Mouse (Mus musculus): ENCODE measurements around the gene Elfn1.

Elfn1 gene

DNA sequence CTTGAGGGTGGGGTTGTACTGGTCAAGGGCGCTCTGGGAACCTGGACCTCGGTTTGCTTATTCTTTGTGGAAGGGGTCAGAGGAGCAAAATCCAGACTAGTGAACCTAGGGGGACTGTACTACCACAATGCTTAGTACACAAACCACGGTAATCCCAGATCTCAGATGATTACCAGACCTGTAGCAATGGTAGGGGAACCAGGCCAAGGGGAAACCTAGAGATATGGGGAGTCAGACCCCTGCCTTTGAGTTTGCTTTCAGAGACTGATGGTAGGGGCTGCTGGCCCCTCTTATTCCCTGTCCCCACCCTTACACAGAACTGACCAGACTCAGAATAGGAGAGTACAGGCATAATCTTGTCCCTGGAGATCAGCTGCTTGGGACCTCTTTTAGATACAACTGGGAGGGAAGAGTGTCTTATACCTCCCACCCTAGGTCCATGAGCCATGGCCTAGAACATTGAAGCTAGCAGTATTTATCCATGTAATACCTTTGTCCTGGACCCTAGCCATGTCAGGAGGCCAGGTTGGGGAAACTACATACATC, 3.1 kb downstream of the Elfn1 start:
- DNase-seq (ENCODE audit: low spot score in 2 of 2): no peak

DNA sequence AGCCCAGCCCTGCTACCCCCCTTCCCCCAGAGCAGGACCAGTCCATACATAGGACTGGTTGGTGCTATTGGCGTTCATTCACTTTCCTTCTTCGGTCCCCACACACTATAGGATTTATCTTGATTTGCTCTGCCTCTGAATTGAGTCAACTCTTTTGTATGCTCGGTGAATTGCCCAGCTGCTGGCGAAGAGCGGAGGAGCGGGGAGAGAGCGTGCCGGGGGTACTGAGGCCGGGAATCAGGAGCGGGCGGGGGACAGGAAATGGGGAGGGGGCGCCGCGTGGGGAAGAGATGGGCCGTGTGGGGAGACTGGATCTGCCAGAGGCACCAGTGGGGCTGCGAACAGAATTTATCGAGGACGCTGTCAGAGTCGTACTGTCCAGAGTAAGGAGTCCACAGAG, 3.8 kb downstream of the Elfn1 start:
- no peak for DNase-seq (ENCODE audit: low spot score in 2 of 2)

DNA sequence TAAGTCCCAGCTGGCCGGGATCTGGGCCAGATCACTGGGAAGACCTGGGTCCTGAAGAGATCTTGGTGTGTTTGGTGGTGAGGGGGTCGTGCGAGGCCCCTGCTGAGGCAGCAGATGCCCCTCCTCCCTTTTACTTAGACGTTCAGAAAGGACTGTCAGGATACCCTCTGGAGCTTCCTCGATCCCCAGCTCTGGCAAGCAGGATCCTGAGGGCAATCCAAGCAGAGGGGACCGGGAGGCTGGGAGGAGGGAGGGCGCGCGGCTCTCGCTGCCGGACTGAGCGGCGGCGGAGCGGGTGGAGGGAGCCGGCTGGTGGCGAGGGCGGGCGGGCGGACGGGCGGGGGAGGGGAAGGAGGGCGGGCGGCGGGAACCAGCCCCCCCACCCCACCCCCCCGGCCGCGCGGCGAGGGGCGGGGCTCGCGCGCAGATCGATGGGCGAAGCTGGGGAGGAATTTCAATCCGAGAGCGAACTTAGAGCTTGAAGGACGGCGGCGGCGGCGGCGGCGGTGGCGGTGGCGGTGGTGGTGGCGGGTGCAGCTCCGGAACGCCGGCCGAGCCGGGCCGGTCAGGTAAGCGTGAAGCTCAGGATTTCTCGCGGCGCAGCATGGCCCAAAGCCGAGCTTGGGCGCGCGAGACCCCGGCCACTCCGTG, 4.5 kb downstream of the Elfn1 start:
- no peak for DNase-seq (ENCODE audit: low spot score in 2 of 2)

DNA sequence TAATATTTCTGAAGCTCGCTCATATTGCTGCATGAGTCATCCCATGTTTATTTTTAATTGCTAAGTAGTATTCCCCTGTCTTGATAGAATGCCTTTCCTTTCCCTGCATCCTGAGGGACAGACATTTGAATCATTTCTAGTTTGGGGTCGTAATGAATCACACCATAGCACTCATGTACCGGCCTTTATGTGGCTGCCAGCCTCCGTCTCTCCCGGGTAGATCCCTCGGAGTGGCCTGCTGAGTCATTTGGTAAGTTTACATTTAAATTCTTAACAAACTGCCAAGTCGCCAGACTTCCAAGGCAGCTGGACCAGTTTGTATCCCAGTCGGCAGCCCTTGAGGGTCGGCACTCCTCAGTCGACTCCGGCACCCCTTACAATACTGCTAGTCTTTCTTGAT, 13.9 kb downstream of the Elfn1 start:
- DNase-seq (ENCODE audit: low spot score in 2 of 2): no peak

DNA sequence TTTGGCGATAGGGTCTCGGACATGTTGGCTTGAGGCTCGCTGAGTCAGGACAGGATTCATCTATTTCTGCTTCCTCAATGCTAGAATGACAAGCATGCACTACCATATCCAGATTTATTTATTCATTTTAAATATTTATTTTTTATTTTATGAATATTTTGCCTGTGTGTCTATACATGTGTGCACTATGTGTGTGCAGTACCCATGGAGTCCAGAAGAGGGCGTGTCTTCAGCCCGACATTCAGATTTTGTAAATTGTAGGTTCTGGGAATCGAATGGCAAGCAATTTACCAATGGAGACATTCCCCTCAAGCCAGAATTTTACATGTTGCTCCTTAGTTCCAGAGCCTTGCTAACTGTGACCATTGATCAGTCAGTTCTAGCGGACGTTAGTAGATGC, 16.1 kb downstream of the Elfn1 start:
- no peak for DNase-seq (ENCODE audit: low spot score in 2 of 2)

DNA sequence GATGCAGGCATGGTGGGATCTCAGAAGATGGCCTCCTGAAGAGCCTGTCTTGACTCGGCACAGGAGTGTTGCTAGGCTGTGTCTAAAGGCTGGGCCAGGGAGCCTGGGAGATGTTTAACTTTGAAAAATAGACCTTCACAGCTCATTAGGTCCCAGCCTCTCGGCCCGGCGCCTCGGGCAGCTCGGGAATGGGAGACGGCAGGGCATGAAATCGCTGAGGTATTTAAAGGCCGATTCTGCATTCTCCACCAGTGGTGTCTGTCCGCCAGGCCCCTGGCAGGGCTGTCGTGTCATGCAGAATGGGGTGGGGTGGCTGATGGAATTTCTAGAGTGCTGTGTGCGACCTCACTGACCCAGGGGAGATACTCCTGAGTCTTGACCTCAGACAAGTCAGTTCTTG, 22.4 kb downstream of the Elfn1 start:
- DNase-seq (ENCODE audit: low spot score in 2 of 2): no peak

DNA sequence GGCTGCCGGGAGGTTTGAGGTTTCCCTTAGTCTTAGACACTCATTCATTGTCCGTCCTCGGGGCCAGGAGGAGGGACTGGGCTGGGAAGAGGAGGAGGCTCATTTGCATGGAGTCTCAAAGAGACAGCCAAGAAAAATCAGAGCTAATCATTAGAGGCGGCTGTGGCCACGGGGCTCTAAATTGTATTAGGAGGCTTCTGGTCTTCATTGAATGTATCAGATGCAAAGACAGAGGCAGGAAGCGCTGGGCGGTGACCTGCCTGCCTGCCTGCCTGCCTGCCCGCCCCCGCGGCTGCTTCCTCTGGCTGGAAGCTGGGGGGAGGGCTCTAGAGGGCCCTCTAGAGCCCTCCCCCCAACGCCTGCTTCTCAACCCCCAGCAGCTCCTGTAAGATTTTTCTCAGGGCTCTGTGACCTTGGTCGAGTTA, 23.2 kb downstream of the Elfn1 start:
- no peak for DNase-seq (ENCODE audit: low spot score in 2 of 2)

DNA sequence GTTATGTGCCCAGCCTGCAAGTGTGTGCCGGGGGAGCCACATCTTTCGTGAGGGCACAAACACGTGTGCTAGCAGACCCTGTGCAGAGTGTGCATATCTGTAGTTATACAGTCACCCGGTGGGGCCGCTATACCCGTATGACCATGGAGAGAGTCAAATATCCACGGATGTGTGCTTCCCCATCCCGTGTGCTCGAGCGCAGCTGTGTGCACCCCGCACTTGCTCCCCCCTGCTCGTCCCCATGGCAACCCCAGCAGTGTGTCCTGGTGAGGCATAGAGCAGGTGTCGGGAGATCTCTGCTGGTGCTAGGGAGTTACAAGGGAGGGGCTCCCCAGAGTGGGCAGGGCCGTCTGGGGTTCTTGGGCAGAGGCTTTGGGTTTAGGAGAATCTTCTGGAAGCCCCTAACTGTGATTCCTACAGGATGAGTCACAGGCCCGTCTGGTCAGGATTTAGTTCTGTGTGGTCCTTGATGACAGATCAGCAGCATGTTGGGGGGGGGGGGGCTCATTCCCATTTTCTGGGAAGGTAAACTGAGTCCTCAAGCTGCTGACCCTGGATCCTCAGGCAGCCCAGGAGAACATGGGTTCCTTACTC, 24.3 kb downstream of the Elfn1 start:
- DNase-seq (ENCODE audit: low spot score in 2 of 2): peak; percentile 64 to 68

DNA sequence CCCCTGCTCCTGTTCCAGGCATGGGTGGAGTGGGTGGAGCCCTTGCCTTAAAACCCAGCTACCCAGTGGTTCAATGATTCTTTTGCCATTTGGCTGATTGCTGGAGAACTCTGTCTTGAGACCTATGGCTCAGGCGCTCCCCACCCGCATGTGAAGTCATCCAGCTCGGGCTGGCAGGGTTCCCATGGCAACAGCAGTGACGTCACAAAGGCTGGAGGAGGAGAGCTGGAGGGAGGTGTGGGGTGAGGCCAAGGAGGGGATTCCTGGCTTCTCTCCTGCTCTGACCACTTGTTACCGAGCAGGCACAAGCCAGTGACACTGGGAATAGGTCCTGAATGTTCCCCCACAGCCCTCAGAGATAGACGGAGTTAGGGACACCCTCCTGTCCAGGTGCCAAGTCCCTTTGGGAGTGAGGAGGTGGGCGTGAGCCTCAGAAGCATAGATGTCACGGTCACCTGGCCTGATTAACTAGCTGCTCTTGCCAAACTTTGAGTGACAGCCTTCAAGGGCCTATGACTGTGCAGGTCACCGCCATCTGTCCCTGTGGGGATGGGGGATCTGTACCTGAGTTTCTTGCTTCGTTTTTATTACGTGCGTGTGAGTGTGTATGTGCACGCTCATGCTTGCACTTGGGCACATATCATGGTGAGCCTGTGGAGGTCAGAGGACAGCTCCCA, 25.0 kb downstream of the Elfn1 start:
- peak; percentile 90 for DNase-seq (ENCODE audit: low spot score in 2 of 2)

DNA sequence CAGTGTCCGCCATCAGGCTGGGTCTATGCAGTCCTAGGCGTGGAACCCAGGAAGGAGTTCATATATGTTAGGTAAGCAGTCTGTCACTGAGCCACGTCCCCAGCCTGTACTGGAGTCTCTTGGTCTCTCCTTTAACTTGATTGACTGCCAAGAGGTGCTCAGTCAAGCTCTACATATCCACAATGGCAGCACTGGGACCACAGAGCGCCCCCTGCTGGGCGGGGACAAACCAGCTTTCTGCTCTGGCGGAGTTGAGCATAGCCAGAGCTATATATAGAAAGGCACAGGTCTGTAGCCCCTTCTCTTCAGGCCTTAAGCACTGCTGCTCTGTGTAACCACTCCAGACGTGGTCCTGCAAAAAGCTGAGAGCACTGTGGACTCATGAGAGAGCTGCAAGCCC, 25.7 kb downstream of the Elfn1 start:
- DNase-seq (ENCODE audit: low spot score in 2 of 2): no peak

DNA sequence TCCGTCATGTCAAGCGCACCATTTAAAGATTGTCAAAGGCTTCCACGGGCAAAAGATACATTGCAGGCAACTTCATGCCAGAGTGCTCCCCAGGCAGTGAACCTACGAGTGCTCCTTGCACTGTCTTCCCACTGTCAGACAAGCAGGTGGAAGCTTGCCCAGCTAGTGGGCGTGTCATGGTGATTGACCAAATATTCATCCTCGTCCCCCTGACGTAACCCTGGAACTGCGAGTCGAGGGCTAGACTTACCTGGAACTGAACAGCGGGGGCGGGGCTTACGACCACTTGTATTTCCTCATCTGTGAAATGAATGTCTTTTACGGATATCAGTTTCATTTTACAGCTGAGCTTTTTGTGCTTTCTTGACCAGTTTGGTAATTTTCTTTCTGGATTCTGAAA, 28.7 kb downstream of the Elfn1 start:
- DNase-seq (ENCODE audit: low spot score in 2 of 2): no peak

DNA sequence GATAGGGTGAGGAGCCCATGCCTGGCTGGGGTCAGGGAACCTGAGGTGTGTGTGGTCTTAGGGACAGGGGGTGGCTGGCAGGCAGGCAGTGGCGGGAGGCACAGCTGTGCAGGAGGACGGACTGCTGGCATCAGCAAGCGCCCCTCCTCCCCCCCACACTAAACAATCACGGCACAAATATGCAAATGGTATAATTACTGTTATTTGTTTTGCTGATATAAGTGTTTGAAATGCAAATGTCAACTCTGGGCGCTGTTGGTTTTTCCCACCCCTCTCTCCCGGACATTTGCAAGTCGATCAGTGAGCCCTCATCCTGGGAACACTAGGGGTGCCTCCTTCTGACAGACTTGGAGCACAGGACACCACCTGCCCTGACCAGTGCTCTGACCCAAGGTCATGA, 37.0 kb downstream of the Elfn1 start:
- no peak for DNase-seq (ENCODE audit: low spot score in 2 of 2)

DNA sequence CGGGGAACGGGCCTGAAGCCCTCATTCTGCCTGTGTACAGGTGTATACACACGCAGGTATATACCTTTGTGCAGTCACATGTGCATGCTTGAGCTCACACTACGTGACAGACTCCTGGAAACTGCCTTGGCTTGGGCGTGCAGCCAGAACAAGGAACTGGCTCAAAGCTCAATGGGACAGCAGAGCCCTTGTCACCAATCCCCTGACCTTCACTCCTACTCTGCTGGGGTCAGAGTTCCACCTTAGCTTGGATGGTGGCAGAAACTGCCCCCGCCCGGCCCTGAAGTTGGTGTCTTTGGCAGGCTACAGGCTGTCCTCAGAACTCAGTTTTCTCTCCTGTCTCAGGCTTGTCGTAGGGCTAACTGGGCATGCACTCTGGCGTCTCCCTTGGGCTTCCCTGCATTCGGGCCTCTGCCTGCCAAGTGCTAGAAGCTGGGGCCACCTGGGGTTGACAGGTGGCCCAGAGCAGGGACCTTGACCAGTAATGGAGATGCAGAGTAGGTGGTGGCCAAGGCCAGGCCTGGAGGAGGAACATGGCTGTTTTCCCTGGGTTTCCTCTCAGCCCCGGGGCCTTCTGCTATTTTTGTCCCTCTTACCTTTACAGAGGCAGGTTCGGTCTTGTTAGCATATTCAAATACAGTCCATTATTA, 38.1 kb downstream of the Elfn1 start:
- no peak for DNase-seq (ENCODE audit: low spot score in 2 of 2)

DNA sequence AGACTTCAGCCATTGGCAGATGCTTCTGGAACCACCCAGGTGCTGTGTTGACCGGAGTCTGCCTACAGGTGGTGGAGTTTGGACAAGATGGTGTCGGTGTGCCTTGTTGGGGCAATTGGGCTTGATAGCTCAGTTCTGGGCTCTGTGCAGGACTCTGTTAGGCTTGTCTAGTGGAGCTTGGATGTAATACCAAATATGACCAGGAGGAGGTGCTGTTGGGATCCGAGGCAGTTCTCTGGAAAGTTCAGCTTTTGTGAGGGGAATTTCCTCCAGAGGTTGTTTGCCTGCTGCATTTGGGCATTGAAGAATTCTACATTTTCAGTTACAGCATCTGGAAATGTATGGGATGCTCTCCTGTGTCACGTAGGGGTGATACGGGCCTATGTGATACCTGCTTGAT, 39.7 kb downstream of the Elfn1 start:
- no peak for DNase-seq (ENCODE audit: low spot score in 2 of 2)

DNA sequence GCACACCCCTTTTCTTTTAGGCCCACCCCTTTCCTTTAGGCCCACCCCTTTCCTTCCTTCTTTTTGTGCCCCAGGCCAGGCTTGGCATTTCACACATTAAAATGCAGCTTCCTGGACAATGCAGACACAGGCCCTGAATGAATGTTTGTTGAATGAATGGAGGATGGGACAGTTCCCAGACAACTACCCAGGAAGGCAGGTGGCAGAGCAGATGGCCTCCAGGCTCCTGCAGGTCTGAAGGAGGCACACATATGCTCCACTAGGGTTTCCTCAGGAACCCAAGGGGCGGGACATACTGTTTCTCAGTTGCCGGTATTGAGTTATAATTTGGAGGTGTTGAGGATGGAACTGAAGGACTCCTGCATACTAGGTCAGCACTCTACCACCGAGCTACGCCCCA, 40.8 kb downstream of the Elfn1 start:
- DNase-seq (ENCODE audit: low spot score in 2 of 2): peak; percentile 60 to 64

DNA sequence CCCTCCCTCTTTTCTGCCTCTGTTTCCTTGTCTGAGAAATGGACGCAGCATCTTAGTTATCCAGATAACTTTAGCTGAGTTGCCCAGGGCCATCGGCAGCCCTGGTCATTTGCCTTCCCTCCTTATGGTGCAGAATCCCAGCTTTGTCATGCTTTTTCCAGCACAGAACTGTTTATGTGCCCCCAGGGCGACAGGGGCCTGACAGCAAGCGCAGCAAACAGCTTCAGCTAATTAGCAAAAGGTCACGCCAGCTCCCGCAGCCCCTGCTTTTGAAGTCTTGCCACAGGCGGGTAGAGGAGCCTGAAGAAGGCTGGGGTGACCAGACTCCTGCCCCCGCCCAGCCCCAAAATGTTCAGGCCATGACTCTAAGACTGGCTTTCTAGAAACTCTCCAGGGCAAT, 41.6 kb downstream of the Elfn1 start:
- no peak for DNase-seq (ENCODE audit: low spot score in 2 of 2)

DNA sequence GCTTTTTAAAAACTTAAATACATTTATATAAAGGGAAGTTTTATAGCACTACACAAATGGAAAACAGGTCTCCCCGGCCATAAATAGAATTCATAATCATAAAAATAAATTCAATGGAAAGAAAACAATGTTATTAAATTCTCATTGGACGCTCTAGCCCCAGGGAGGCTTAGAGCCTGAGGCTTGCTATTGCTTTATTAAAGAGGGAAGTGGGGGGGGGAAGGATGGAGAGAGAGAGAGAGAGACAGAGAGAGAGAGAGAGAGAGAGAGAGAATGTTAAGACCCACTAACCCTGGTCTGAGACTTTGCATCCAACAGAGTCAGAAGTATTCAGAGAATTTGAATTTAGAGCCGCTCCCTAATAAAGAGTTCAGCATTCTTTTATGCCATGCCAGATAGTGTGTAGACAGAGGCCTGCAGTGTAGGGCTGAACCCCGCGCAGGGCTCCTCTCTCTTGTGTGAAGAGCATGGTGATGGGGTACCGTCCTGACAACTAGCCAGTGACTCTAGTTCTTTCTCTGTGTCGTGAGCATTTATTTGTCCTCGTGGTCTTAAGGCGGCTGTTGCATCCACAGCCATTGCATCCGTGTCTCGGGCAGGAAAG, 42.3 kb downstream of the Elfn1 start:
- no peak for DNase-seq (ENCODE audit: low spot score in 2 of 2)

DNA sequence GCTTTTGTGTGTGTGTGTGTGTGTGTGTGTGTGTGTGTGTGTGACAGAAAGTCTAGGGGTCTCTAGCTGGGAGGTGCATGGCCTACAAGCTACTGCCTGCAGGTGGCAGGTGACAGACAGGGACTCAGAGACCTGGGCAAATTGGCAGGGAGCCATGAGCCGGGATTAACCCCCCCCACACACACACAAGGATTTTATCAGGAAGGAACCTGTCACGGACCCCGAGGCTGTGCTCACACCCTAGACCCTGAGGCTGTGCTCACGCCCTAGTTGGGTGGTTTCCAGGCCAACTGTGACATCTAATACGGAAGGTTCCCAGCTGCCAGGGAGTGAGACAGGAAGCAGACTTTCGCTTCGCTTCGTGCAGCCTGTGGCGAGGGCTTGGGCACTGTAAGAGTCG, 49.1 kb downstream of the Elfn1 start:
- DNase-seq (ENCODE audit: low spot score in 2 of 2): no peak

DNA sequence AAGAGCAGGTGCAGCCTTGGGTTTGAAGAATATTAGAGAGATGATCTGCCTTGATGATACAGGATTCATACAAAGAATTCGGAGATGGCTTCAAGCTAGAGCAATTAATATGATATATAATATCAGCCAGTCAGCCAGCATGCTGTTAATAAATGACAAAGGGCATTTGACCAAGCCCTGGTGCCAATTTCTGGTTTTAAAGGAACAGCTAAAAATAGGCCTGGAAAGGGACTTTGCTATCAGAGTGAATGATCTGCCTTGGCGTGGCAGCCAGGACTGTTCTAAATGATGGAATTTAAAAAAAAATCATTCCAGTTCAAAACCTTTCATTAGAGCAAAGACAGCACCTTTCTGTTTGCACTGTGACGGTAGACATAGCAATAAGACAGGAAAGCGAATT, 52.0 kb downstream of the Elfn1 start:
- no peak for DNase-seq (ENCODE audit: low spot score in 2 of 2)

DNA sequence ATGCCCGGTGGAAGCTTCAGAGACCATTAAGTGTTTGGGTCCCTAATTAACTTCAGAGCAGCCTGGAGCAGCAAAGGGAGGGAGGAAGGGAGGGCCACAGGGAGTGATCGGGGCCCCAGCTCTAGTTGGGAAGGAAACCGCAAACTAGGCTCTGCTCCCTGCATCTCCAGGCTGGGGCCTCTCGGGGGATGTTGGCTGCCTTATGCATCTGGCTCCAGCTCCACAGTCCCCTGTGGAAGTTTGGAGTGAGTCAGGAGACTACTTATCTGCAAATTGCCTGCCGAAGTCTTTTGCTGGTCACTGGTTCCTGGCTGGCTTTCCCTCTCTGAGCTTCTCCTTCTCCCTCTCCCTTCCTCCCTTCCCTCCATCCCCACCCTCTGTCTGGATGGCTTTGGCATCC, 56.6 kb downstream of the Elfn1 start:
- DNase-seq (ENCODE audit: low spot score in 2 of 2): no peak

DNA sequence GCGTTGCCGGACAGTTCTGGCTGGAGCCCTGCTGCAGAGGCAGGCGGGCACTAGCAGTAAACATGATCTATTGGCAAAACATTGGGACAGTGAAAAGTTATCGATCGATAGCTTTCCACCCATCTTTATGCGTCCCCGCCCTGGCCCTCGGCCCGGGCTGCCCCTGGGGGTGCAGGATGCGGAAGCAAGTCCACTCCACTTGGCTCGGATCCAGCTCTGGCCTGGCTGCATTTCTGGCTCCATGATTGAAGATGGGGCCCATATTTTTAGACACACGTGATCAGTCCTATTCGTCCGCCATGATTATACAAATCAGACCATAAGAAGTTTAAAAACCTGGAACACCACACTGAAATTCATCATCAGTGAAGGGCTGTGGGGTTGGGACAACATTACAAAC, 57.9 kb downstream of the Elfn1 start:
- no peak for DNase-seq (ENCODE audit: low spot score in 2 of 2)

Data from right cerebral cortex, postnatal 10 days (tissue).